Mouse (Mus musculus) stomach, postnatal 0 days (tissue): Measurements from ENCODE around the gene Aplp2.

Experiments
- CTCF ChIP-seq: IDR thresholded peaks from 2 replicates; pipeline ENCODE4 v1.5.1; 2016; ENCODE audit warnings: antibody characterized with exemption, low read depth, mild to moderate bottlenecking, moderate library complexity
- EP300 ChIP-seq: optimal IDR thresholded peaks from 2 replicates; pipeline ENCODE3; 2016; ENCODE audit warnings: antibody characterized with exemption

DNA sequence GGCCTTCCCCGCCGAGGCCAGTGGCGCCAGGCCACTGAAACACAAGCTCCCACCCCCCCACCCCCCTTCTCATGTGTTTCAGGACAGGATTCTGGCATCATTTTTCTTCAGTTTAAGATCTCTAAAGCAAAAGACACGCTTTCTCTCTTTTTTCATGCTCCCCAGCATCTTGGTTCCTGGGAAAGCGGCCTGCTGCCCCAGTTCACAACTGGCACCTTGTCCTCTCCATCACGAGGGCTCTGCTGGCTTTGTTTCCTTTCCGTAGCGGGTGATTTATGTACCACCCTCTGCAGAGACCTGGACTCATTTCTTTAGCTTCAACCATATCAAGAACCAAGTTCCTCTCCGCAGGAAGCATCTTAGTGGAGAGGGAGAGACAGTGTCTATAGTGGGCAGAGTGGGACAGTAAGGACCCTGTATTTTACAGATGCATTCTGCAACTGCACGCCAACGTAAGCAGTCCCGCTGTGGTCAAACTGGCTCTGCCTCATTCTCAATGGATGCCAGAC, 939 bp upstream of the Aplp2 start:
- no peak for TF ChIP-seq CTCF
- no peak for TF ChIP-seq EP300
